8 mouse cellular contexts compared by ENCODE assay signal in the genomic region with DNA sequence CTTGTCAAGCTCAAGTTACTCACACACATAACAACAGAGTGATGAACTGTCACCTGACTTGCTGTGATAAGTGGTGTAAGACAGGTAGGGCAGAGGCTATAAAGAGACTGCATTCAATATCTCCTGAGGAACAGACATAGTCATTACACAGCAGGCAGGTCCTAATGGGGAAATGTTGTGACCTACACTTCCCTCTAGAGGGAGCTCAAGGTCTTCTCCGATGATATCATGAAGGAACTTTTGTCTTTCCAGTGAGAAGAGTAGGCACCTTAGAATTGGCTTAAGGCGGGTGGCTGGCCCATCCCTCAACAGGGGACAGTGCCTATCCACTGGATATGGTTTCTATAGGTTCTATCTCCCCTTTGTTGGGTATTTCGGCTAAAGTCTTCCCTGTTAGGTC. TPM values are rescaled to one million over a fixed set of nuclear protein-coding genes. Genes with fewer than 3 reads are reported as not detected.
A peak's percentile ranks its signal among the peaks of the same experiment; 100 is the strongest.
DNase-seq lines count a peak whose midpoint lies in the region; ATAC-seq and TF ChIP-seq lines count a peak whose summit lies in the region.

No protein-coding gene starts in this region.

- H3K9ac ChIP-seq in forebrain, postnatal 0 days = no peak overlapping the region
- no peak overlapping the region for H3K9ac ChIP-seq in hindbrain, embryonic 16.5 days (ENCODE audit: low read depth, low read length)

- ATAC-seq in forebrain, postnatal 0 days = peak; percentile 68
- ATAC-seq in hindbrain, embryonic 16.5 days = peak; percentile 77

- no peaks in the 10 kb centered on the region for H3K4me1 ChIP-seq in forebrain, postnatal 0 days (ENCODE audit: insufficient read depth)
- no peaks in the 10 kb centered on the region for H3K4me1 ChIP-seq in hindbrain, embryonic 16.5 days (ENCODE audit: control insufficient read depth, insufficient read depth, low read depth, low read length)

- peak; percentile 41 to 89 for DNase-seq in adrenal gland, adult (ENCODE audit: inconsistent age in 2 of 2, low spot score in 1 of 2)
- DNase-seq in adrenal gland, postnatal 4 days (ENCODE audit: low spot score in 2 of 2) = no peak
- peak; percentile 57 for DNase-seq in cerebellum, adult 11-12 months
- peak; percentile 66 for DNase-seq in forebrain, postnatal 0 days
- DNase-seq in layer of hippocampus, postnatal 25 days (ENCODE audit: extremely low spot score in 1 of 2, low spot score in 1 of 2) = peak; percentile 14 to 45
- peak; percentile 80 for DNase-seq in lung, postnatal 10 days
- DNase-seq in right cerebral cortex, postnatal 10 days (ENCODE audit: low spot score in 2 of 2) = peak; percentile 69 to 72

- H3K36me3 ChIP-seq in forebrain, postnatal 0 days (ENCODE audit: insufficient read depth) = no peaks in the 10 kb centered on the region
- no peaks in the 10 kb centered on the region for H3K36me3 ChIP-seq in hindbrain, embryonic 16.5 days (ENCODE audit: control insufficient read depth, insufficient read depth, low read length)

- WGBS in forebrain, postnatal 0 days = 17% methylated on average over 3 of the region's 3 CpGs
- WGBS in hindbrain, embryonic 16.5 days = 27% methylated on average over 3 of the region's 3 CpGs

- no peak overlapping the region for H3K4me3 ChIP-seq in forebrain, postnatal 0 days (ENCODE audit: low read depth, low read length)
- no peak overlapping the region for H3K4me3 ChIP-seq in hindbrain, embryonic 16.5 days (ENCODE audit: low read length)

- no peaks in the 10 kb centered on the region for H3K9me3 ChIP-seq in forebrain, postnatal 0 days (ENCODE audit: low read length)
- H3K9me3 ChIP-seq in hindbrain, embryonic 16.5 days (ENCODE audit: control insufficient read depth, low read length) = no peaks in the 10 kb centered on the region

- peak; percentile 85 for TF ChIP-seq CTCF in forebrain, postnatal 0 days (IDR thresholded peaks at IDR 0.05; ENCODE audit: low read depth)

- no peaks in the 10 kb centered on the region for H3K27me3 ChIP-seq in forebrain, postnatal 0 days (ENCODE audit: insufficient read depth, low read length)
- H3K27me3 ChIP-seq in hindbrain, embryonic 16.5 days (replicated peaks; ENCODE audit: control insufficient read depth, insufficient read depth, low read length) = no peaks in the 10 kb centered on the region

- no peak overlapping the region for H3K27ac ChIP-seq in forebrain, postnatal 0 days (ENCODE audit: low read depth, low read length)
- no peak overlapping the region for H3K27ac ChIP-seq in hindbrain, embryonic 16.5 days (ENCODE audit: low read depth, low read length)

- no peak overlapping the region for H3K4me2 ChIP-seq in forebrain, postnatal 0 days (ENCODE audit: low read depth)
- no peak overlapping the region for H3K4me2 ChIP-seq in hindbrain, embryonic 16.5 days (ENCODE audit: low read length)

RNA-seq across cellular contexts. Expression of a gene that starts 18.3 kb away (rescaled TPM):
- 100 to 1,000 TPM; 112 to 217 TPM for total RNA-seq in adrenal gland, postnatal 4 days (2021)
- total RNA-seq in forebrain, postnatal 0 days (2014; rRNA removed) = 0.46 and 0.57 TPM in 2 replicates
- polyA plus RNA-seq in forebrain, postnatal 0 days (2015; fragmentation: Nextera tagmentation; extraction: Ambion mirVana) = 0.27 and 0.39 TPM in 2 replicates
- 0.26 and 0.60 TPM in 2 replicates for polyA plus RNA-seq in hindbrain, embryonic 16.5 days (2015; fragmentation: Nextera tagmentation; extraction: Ambion mirVana)
- total RNA-seq in layer of hippocampus, postnatal 25 days (2021) = 1 to 10 TPM; 1.3 to 1.9 TPM

RNA-seq across cellular contexts. Expression of a gene that starts 30.1 kb away (rescaled TPM):
- total RNA-seq in adrenal gland, postnatal 4 days (2021) = 10 to 100 TPM; 13.8 to 14.0 TPM
- total RNA-seq in forebrain, postnatal 0 days (2014; rRNA removed) = 93.2 and 98.3 TPM in 2 replicates
- 101 and 119 TPM in 2 replicates for polyA plus RNA-seq in forebrain, postnatal 0 days (2015; fragmentation: Nextera tagmentation; extraction: Ambion mirVana)
- polyA plus RNA-seq in hindbrain, embryonic 16.5 days (2015; fragmentation: Nextera tagmentation; extraction: Ambion mirVana) = 142 and 156 TPM in 2 replicates
- 10 to 100 TPM; 66.0 to 75.9 TPM for total RNA-seq in layer of hippocampus, postnatal 25 days (2021)

RNA-seq across cellular contexts. Expression of a gene that starts 46.6 kb away (rescaled TPM):
- 1 to 10 TPM; 8.9 to 9.4 TPM for total RNA-seq in adrenal gland, postnatal 4 days (2021)
- 9.2 and 11.3 TPM in 2 replicates for total RNA-seq in forebrain, postnatal 0 days (2014; rRNA removed)
- polyA plus RNA-seq in forebrain, postnatal 0 days (2015; fragmentation: Nextera tagmentation; extraction: Ambion mirVana) = 3.7 and 4.1 TPM in 2 replicates
- 12.2 and 12.4 TPM in 2 replicates for polyA plus RNA-seq in hindbrain, embryonic 16.5 days (2015; fragmentation: Nextera tagmentation; extraction: Ambion mirVana)
- 10 to 100 TPM; 23.1 to 28.3 TPM for total RNA-seq in layer of hippocampus, postnatal 25 days (2021)

RNA-seq across cellular contexts. Expression of a gene that starts 46.7 kb away (rescaled TPM):
- total RNA-seq in adrenal gland, postnatal 4 days (2021) = 10 to 100 TPM; 47.8 to 48.6 TPM
- 49.3 and 55.2 TPM in 2 replicates for total RNA-seq in forebrain, postnatal 0 days (2014; rRNA removed)
- polyA plus RNA-seq in forebrain, postnatal 0 days (2015; fragmentation: Nextera tagmentation; extraction: Ambion mirVana) = 74.1 and 74.6 TPM in 2 replicates
- polyA plus RNA-seq in hindbrain, embryonic 16.5 days (2015; fragmentation: Nextera tagmentation; extraction: Ambion mirVana) = 74.3 and 76.5 TPM in 2 replicates
- total RNA-seq in layer of hippocampus, postnatal 25 days (2021) = 10 to 100 TPM; 31.4 to 33.8 TPM

Comparison
In these comparisons a context has a peak if more than half of its experiments do, and no peak if none do; other contexts are left out.
1. DNase-seq: peak in adrenal gland, adult (2 of 2), cerebellum, adult 11-12 months (single experiment), forebrain, postnatal 0 days (single experiment), layer of hippocampus, postnatal 25 days (2 of 2), lung, postnatal 10 days (single experiment) and right cerebral cortex, postnatal 10 days (2 of 2); none in adrenal gland, postnatal 4 days (0 of 2).
2. RNA of a gene that starts 18.3 kb away (total RNA-seq): 112 to 217 TPM in adrenal gland, postnatal 4 days; 1.3 to 1.9 TPM in layer of hippocampus, postnatal 25 days and 0.46 to 0.57 TPM in forebrain, postnatal 0 days; every median in the first group is over 10 times any median in the second.